Mouse (Mus musculus) lung, embryonic 16.5 days (tissue): ENCODE data around the gene Mier2. TPM values are rescaled to one million over a fixed set of nuclear protein-coding genes. Genes with fewer than 3 reads are reported as not detected.

ENCODE experiments used
- ATAC-seq: fragments of 200-750 bp; cut with Nextera tagmentation; 2 replicates; pipeline ENCODE4 v1.8.0; 2017; ENCODE audit warnings: low read depth, mild to moderate bottlenecking, moderate library complexity
- H3K27ac ChIP-seq: fragments of 300-500 bp; sonication (generic); 2 replicates; pipeline ENCODE4 v1.5.1; 2014; ENCODE audit warnings: mild to moderate bottlenecking, control low read depth, low read length
- H3K27me3 ChIP-seq: fragments of 300-500 bp; sonication (generic); 2 replicates; pipeline ENCODE4 v1.6.1; 2014; ENCODE audit warnings: low read depth, low read length, mixed read lengths; ENCODE audit not compliant: control insufficient read depth, insufficient read depth
- H3K36me3 ChIP-seq: fragments of 300-500 bp; sonication (generic); 2 replicates; pipeline ENCODE4 v1.6.1; 2014; ENCODE audit warnings: low read length; ENCODE audit not compliant: control insufficient read depth, insufficient read depth
- H3K4me1 ChIP-seq: fragments of 300-500 bp; sonication (generic); replicated peaks from 2 replicates; pipeline ENCODE4 v1.6.1; 2014; ENCODE audit warnings: low read length, mixed read lengths; ENCODE audit not compliant: control insufficient read depth, insufficient read depth
- H3K4me2 ChIP-seq: fragments of 300-500 bp; sonication (generic); 2 replicates; pipeline ENCODE4 v1.6.1; 2014; ENCODE audit warnings: low read depth, low read length, control low read depth
- H3K4me3 ChIP-seq: fragments of 300-500 bp; sonication (generic); 2 replicates; pipeline ENCODE4 v1.5.1; 2014; ENCODE audit warnings: mild to moderate bottlenecking, low read length, control low read depth
- H3K9ac ChIP-seq: fragments of 300-500 bp; sonication (generic); 2 replicates; pipeline ENCODE4 v1.6.1; 2014; ENCODE audit warnings: low read length, control low read depth
- H3K9me3 ChIP-seq: fragments of 300-500 bp; sonication (generic); 2 replicates; pipeline ENCODE4 v1.6.1; 2016; ENCODE audit warnings: low read length; ENCODE audit not compliant: control insufficient read depth
- WGBS: fragments of 180-500 bp; shearing (Covaris S2); extraction: QIAGEN DNeasy Blood & Tissue Kit; methylation state at CpG from one replicate; pipeline ENCODE4 v1.1.7; 2014; 5-methylcytosine and 5-hydroxymethylcytosine counted together
- polyA plus RNA-seq: library from polyadenylated mRNA; unstranded; fragments of >200 nt; fragmentation: Nextera tagmentation; extraction: Ambion mirVana; gene quantifications from 2 replicates; pipeline ENCODE4 v1.2.1, GENCODE M21; 2015

The Mier2 gene
- polyA plus RNA-seq, 1 experiment from 2014 or later = 44.9 TPM

DNA sequence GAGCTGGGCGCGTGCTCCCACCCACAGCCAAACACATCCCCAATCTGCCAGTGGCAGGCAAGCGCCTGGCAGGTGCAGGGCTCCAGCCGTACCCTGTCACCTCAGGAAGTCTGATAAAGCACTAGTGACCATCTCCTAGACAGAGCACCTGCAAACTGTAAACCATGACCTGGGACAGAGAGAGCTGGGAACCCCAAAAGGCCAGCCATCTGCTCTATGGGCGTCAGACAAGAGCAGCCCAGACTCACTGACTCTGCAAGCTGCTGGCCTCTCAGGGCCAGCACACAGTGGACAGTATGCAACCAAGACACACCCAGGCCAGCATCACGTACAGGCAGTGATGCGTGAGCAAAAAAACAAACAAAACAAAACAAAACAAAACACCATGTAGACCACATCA lies 23.9 kb upstream of the Mier2 start:
- Histone ChIP-seq H3K9ac (no peak overlapping the region), H3K4me2 (no peak overlapping the region), H3K9me3 (no peaks in the 10 kb centered on the region), H3K27me3 (no peaks in the 10 kb centered on the region), H3K4me3 (no peak overlapping the region), H3K4me1 (no peaks in the 10 kb centered on the region), H3K27ac (no peak overlapping the region), H3K36me3 (no peaks in the 10 kb centered on the region)
- no peak for ATAC-seq
- 72% methylated on average over 7 of the region's 7 CpGs for WGBS

GRCm38 (mm10) chr10:79578276-79578675 lies 23.3 kb upstream of the Mier2 start:
- 64% methylated on average over 9 of the region's 9 CpGs for WGBS
- no peaks in the 10 kb centered on the region for H3K9me3 ChIP-seq
- ATAC-seq = no peak
- no peak overlapping the region for H3K4me2 ChIP-seq
- no peak overlapping the region for H3K9ac ChIP-seq
- no peaks in the 10 kb centered on the region for H3K36me3 ChIP-seq
- no peak overlapping the region for H3K4me3 ChIP-seq
- no peaks in the 10 kb centered on the region for H3K27me3 ChIP-seq
- H3K4me1 ChIP-seq = no peaks in the 10 kb centered on the region
- H3K27ac ChIP-seq = no peak overlapping the region

DNA sequence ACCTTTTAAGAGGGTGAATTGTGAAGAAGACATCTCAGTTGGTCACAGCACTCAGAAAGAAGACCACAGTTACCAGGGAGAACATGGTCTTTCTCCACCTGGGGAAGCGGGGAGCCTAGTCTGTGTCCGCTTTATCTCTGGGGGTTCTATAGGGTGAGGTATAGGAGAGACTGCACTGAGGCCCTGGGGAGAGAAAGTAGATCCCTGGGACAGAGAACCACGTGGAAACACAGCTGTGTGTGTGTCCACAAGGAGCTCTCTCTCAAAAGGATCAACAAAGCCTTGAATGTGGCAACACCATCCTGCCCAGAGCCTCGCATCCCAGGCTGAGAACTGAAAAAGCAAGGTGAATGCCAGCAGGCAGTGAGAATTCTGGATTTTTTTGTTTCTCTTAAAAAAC lies 22.4 kb upstream of the Mier2 start:
- H3K27me3 ChIP-seq = no peaks in the 10 kb centered on the region
- no peaks in the 10 kb centered on the region for H3K4me1 ChIP-seq
- no peaks in the 10 kb centered on the region for H3K36me3 ChIP-seq
- H3K27ac ChIP-seq = no peak overlapping the region
- H3K9me3 ChIP-seq = no peaks in the 10 kb centered on the region
- WGBS = 75% methylated on average over 4 of the region's 4 CpGs
- H3K4me2 ChIP-seq = no peak overlapping the region
- no peak overlapping the region for H3K9ac ChIP-seq
- ATAC-seq = no peak
- H3K4me3 ChIP-seq = no peak overlapping the region

GRCm38 (mm10) chr10:79575754-79576153 lies 20.8 kb upstream of the Mier2 start:
- no peak overlapping the region for H3K4me3 ChIP-seq
- H3K9ac ChIP-seq = no peak overlapping the region
- no peak overlapping the region for H3K4me2 ChIP-seq
- no peaks in the 10 kb centered on the region for H3K9me3 ChIP-seq
- no peak overlapping the region for H3K27ac ChIP-seq
- ATAC-seq = no peak
- 64% methylated on average over 6 of the region's 6 CpGs for WGBS
- H3K4me1 ChIP-seq = no peaks in the 10 kb centered on the region
- H3K36me3 ChIP-seq = no peaks in the 10 kb centered on the region
- H3K27me3 ChIP-seq = no peaks in the 10 kb centered on the region

GRCm38 (mm10) chr10:79574796-79575195 lies 19.8 kb upstream of the Mier2 start:
- ATAC-seq = no peak
- no peak overlapping the region for H3K9ac ChIP-seq
- H3K4me1 ChIP-seq = no peaks in the 10 kb centered on the region
- H3K4me3 ChIP-seq = no peak overlapping the region
- no peaks in the 10 kb centered on the region for H3K9me3 ChIP-seq
- no peaks in the 10 kb centered on the region for H3K27me3 ChIP-seq
- WGBS = 85% methylated on average over 6 of the region's 6 CpGs
- no peak overlapping the region for H3K4me2 ChIP-seq
- H3K27ac ChIP-seq = no peak overlapping the region
- H3K36me3 ChIP-seq = no peaks in the 10 kb centered on the region

DNA sequence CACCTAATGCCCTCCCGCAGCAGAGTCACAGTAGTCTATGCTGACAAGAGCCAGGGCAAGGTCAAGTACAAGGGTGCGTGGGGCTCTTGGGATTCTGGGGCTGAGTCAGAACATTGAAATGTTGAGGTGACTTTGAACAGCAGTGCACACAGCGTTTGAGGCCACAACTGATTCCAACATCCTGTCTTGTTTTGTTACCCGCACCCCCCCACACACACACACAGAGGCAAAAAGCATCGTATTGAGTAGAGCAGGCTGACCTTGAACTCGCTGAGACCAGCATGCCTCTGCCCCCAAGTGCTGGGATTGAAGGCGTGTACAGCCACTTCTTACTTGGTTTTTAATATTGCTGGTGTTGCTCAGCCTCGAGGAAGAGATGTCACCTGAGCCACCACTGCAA lies 19.4 kb upstream of the Mier2 start:
- H3K36me3 ChIP-seq = no peaks in the 10 kb centered on the region
- H3K27me3 ChIP-seq = no peaks in the 10 kb centered on the region
- no peaks in the 10 kb centered on the region for H3K9me3 ChIP-seq
- WGBS = 71% methylated on average over 8 of the region's 8 CpGs
- H3K4me2 ChIP-seq = no peak overlapping the region
- no peak overlapping the region for H3K4me3 ChIP-seq
- no peak overlapping the region for H3K27ac ChIP-seq
- no peaks in the 10 kb centered on the region for H3K4me1 ChIP-seq
- H3K9ac ChIP-seq = no peak overlapping the region
- ATAC-seq = no peak

DNA sequence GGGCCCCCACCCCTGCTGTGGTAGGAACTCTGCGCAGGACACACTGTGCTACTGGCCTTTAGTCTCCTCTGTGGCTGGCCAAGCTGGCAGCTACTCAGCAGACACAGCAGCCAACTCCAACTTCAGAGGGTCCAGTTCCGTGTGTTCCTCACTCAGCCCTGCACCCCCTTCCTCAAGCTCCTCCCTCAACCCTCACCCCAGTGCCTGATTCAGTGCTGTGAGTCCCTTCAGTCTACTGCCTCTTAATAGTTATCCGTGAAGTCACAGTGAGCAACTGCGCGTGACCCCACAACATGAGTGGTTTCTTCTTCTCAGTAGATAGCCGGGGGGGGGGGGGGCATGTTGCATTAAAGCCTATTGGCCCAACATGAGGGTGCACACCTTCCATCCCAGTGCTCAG lies 18.6 kb upstream of the Mier2 start:
- no peaks in the 10 kb centered on the region for H3K4me1 ChIP-seq
- H3K4me2 ChIP-seq = no peak overlapping the region
- no peak overlapping the region for H3K4me3 ChIP-seq
- ATAC-seq = no peak
- 78% methylated on average over 6 of the region's 6 CpGs for WGBS
- no peaks in the 10 kb centered on the region for H3K9me3 ChIP-seq
- H3K36me3 ChIP-seq = no peaks in the 10 kb centered on the region
- no peaks in the 10 kb centered on the region for H3K27me3 ChIP-seq
- no peak overlapping the region for H3K9ac ChIP-seq
- no peak overlapping the region for H3K27ac ChIP-seq

DNA sequence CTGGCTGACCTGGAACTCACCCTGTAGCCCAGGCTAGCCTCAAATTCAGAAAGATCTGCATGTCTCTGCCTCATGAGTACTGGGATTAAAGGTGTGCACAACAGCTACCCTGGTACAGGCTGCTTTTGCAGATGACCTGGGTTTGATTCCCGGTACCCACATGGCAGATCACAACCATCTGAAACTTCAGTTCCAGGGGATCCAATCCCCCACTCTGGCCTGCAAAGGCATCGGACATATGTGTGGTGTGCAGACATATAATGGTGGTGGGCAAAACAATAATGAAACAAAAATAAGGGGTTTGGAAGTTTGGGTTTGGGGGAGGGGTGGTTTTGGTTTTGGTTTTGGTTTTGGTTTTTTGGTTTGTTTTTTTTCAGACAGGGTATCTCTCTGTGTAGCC lies 16.3 kb upstream of the Mier2 start:
- no peak for ATAC-seq
- Histone ChIP-seq H3K36me3 (no peaks in the 10 kb centered on the region), H3K27ac (no peak overlapping the region), H3K9me3 (no peaks in the 10 kb centered on the region), H3K4me1 (no peaks in the 10 kb centered on the region), H3K4me2 (no peak overlapping the region), H3K4me3 (no peak overlapping the region), H3K27me3 (no peaks in the 10 kb centered on the region), H3K9ac (no peak overlapping the region)
- 90% methylated on average over 2 of the region's 2 CpGs for WGBS

DNA sequence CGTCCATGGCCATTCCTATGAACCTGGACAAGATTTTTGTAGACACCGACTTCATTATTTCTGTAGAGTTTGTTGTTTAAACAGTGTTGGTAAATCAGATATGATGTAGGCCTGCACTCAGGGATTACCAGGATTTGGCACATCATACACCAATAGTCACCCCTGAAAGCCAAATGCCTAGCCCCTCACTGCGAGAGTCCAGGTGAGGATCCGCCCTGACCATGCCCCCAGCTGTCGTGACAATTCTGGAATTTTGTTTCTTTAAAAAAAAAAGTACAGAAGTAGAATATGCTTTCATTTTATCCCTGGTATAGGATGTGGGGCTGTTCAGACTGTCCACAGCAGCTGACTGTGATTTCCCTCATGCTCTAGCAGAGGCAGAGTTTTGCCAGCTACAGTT lies 14.9 kb upstream of the Mier2 start:
- ATAC-seq = no peak
- Histone ChIP-seq H3K4me1 (no peaks in the 10 kb centered on the region), H3K4me2 (no peak overlapping the region), H3K36me3 (no peaks in the 10 kb centered on the region), H3K27ac (no peak overlapping the region), H3K9me3 (no peaks in the 10 kb centered on the region), H3K4me3 (no peak overlapping the region), H3K9ac (no peak overlapping the region), H3K27me3 (no peaks in the 10 kb centered on the region)
- WGBS = 88% methylated on average over 5 of the region's 5 CpGs

DNA sequence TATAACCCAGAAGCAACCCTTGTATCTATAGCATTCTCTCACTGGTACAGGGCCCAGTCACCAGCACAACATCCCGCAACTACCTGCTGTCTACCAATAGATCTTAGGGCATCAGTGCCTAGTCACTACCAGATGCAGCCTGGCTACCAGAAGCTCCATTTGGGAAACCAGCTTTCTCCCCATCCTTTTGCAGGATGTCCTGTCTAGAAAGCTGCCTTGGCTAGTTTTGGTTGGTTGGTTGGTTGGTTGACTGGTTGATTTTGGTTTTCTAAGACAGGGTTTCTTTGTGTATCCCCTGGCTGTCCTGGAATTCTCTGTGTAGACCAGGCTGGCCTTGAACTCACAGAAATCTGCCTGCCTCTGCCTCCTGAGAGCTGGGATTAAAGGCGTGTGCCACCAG lies 4.7 kb upstream of the Mier2 start:
- Histone ChIP-seq H3K27me3 (no peaks in the 10 kb centered on the region), H3K27ac (no peak overlapping the region), H3K9ac (no peak overlapping the region), H3K4me3 (no peak overlapping the region), H3K4me1 (no peaks in the 10 kb centered on the region; the same call in 1 of the 2 replicates), H3K4me2 (no peak overlapping the region), H3K9me3 (no peaks in the 10 kb centered on the region), H3K36me3 (no peaks in the 10 kb centered on the region)
- no peak for ATAC-seq
- WGBS = 84% methylated on average over 2 of the region's 2 CpGs
